Mouse (Mus musculus) cerebellum, adult 18-20 months (tissue): ENCODE results near the gene Selp.

Source experiments
- DNase-seq, 2 experiments: peaks; one replicate each; pipeline ENCODE4 v3.0.0; 2021

Gene Selp

DNA sequence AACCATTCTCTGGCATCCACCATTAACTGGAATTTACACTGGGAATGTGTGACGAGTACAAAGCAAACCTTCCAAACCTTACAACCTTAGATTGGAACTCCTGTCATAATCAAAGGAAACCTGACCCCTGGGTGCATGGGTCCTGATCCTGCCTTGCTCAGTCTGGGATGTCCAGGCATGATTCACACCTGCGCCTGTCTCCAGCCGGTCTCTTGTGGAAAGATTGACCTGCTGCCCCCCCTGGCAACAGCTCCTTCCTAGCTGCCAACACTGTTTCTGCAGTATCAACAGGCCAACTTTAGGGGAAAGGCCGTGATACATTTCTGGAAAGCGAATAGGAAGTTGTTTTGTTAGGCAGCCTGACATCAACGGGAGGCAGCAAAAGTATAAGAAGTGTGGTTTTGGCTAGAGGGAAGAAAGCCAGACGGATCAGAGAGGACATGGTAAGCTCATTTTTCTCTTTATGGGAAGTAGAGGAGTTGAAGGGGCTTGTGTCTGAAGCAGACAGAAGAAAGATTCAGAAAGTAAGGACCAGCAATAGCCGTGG is at the start of gene Selp:
TSS of gene Selp (plus strand) at position 318 of the 547 bp plus-strand sequence.
- DNase-seq = no peak

DNA sequence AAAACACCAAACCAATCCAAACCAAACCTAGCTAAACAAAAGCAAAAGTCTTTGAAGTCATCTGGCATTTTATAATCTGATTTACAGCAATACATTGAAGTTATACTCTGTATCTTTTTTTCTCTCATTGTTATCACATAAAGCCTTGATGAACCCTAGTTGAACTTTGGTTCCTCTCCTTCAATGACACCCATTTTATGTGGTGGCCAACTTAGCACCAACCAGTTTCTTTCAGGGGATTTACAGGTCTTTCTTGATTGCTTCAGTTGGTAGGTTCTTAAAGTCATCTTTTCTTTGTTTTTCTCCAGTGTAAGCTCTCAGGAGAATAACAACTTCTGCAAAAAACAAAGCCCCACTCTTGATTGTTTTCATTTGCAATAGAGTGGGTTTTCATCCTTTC is 45.8 kb upstream of the Selp start:
- DNase-seq = no peak

DNA sequence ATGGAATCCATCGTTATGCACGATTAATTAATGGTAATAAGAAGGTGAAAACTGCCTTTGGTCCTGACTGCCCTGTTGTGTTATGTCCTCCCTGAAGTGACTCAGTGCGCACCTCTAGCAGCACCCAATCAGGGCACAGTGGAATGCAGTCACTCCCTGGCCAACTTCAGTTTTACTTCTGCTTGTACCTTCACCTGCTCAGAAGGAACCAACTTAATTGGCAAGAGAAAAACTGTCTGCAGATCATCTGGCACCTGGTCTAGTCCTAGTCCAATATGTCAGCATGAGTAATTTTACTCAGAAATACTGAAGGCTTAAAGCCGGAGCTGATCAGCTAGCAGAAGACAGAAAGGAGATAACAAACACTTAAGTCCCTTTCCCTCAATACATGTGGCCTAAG is 44.6 kb upstream of the Selp start:
- no peak for DNase-seq

DNA sequence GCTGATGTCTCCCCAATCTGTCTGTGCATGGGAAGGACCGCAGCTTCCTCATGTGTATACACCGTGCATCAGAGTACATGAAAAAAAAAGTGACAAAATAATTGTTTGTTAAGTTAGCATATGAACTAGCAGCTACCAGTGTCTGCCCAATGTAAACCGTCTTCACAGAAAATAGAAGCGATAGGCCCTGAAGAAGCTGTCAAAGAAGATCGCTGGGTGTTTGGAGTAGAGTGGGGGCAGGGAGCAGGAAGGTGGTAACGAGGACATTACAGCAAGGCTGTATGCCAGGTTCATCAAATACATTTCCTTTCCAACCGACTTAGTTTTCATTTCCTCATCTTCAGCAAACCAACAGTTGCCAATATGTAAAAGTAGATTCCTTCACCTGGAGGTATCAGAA is 44.0 kb upstream of the Selp start:
- DNase-seq = no peak

DNA sequence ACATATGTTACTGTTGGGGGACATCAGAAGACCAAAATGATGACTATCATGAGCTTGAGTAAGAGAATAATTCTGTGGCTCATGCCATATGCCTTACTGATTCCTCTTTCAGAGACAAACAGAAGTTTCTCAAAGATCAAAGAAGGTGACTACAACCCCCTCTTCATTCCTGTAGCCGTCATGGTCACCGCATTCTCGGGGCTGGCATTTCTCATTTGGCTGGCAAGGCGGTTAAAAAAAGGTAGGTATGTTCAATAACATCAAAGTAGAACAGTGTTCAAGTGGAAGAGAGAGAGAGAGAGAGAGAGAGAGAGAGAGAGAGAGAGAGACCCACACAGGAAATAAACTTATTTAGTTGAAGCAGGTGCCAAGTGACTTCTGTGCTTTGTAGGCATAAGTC is 43.1 kb upstream of the Selp start:
- no peak for DNase-seq

DNA sequence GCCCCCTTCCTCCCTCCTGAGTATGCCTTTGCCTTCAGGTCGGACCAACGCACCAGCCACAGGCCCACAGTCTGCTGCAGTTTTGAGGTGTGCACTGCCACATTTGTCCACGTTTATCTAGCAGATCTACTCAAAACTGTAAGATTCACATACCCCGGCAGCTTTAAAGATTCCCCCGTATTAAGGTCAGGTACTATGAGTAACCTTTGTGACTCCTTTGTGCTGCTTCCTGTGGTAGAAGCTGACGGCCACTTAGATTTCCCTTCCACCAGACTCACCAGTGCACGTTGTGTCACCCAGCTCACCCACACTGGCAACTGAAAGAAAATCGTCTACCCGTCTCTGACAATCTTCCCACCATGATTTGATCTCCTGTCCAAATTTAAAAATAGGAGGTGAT is 42.0 kb upstream of the Selp start:
- DNase-seq = no peak

DNA sequence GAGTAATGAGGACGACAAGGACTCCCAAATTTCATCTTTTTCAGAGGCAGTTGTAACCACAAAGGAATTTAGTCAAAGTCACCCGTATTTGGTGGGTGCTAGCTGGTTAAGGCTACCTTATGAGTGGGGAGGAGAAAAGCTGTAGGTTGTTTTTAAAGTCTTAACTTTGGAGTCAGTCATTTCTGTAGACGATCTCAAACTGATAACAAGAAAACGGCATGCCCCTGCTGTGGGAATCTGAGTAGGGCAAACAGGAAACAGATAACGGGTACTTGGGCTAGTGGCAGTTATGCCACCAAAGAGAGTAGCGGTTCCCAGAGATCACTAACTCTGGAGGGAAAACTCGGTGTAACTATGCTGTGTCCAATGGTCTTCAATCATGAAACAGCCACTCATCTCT is 41.3 kb upstream of the Selp start:
- DNase-seq = no peak

DNA sequence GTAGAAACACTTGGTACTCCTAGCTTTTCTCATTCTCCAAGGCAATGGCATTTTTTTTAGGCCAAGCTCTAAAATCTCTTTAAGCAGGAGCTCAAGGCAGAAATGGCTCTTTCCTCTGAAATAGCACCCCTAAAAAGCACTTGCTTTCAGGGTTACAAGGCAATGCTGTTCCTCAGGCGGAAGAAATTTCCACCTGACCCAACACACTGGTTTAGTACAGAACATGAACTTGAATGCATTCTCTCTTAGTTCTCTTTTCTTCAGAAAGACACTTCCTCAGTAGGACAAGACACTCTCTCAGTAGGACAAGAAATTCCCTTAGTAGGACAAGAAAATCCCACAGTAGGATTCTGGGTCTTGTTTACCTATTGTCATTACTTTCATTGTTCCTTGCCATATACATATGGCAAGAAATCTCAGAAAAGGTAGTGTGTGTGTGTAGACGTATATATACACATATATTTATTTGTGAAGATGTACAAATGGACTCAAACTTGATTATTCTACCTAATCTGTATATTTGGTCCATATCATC is 40.4 kb upstream of the Selp start:
- no peak for DNase-seq

DNA sequence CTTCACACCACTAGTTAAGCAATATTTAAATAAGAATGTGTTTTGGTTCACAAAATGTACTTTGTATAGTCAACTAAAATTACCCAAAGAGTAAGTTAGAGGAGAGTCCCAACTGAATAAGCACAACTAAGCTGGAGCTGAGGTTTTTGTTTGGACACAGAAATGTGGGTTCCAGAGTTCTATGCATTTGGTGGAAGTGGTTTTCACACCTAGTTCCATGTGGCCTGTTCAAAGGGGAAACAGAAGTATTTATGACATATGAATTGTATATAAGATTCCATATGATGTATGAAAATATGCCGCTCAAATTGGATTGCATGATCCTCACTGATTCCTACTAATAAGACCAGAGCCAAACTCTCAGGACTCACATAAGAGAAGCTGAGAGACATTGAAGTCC is 39.6 kb upstream of the Selp start:
- DNase-seq = no peak

DNA sequence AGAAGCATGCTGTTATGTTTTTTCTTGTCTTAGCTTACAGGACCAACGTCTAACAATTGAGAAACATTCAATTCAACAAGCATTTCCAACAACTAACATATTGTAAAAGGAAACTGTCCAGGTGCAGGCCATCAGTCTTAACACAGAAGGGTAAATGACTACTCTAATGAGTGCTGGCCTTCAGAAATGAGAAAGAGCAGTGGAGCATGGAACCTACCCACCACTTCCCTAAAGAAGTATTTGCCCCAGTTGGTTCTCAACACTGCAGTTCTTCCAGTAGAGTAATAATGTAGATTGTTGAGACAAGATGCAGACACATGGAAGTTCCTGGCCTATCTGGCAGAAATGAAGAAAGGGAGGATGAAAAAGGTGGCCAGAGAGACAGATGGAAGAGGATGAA is 38.6 kb upstream of the Selp start:
- no peak for DNase-seq

DNA sequence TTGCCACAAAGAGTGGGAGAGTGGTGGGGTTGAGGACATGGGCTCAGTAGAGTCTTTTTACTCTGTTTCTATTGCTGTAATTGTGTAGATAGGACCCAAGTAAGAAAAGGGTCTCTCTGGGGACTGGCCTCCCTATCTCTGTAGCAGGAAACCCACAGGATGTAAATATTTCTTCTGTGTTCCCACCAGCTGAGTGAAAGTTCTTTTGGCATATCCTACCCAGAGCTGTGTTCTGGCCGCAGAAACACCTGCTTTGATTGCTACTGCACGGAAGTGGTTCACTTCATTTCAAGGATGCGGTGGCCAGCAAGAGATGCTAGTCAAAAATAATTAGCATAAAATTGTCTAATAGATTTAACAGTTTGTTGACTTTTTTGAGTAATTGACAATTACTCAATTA is 38.0 kb upstream of the Selp start:
- no peak for DNase-seq

DNA sequence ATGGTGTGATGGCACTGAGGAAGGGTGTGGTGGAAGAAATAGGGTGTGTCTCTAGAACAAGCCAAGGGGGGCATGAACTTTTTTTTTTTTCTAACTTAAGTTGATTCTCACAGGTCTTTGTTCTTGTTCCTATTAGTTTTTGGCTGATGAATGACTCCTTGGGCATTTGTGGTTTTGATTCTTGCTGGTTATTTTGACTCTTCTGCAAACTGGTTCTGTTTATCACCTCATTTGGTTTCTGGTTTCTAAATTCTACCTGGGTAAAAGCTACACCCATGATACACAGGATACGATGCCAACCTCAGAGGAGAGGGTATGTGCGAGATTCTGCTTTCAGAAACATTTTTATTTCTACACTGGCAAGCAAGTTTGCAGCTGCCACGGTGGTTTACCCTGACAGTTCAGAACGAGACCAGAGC is 36.7 kb upstream of the Selp start:
- DNase-seq = no peak

DNA sequence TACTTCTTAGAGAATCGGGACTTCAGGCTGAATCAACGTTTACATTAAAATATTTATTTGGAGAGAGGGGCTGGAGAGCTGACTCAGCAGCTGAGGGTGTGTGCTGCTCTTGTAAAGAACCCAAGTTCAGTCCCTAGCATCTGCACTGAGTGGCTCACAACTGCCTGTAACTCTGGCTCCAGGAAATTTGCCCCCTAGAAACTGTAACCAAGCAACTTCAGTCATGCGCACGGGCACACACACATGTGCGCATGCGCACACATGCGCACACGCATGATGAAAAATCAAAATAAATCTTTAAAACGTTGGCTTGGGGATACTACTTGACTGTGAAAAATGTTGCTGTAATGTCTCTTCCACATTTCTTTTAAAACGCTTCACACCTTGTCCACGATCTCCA is 36.0 kb upstream of the Selp start:
- DNase-seq = no peak

DNA sequence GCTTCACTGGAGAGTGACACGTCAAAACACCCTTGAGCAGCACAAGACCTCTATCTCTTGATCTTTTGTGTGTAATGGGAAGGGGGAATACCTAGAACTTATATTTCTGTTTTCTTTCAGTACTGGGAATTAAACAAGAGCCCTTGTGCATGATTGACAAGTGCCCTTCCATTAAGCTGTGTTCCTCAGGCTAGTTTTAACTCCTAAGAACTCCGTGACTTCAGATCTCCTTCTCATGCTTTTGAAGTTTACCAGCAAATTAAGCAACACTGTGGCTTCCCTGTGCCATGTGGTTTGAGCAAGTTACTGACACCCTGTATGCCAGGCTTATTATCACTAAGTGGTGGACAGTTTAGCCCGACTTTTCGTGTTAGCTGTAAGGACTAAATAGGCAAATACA is 32.0 kb upstream of the Selp start:
- DNase-seq = no peak

DNA sequence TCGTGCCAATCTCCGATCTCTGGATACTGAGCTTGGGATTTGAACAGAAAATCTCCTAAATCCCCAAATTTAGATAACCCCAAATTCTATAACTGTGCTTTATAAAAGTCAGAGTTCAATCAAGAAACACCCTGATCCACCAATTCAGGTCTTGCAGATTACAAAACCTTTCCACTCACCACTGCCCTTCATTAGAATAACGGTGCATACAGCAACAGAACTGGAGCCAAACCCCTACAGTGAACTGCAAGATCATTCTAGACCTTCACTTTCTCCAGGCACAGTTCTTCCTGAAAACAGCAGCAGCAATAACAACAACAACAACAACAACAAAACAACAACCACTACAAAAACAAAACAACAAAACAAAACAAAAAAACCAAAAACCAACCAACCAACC is 28.3 kb upstream of the Selp start:
- DNase-seq = no peak

DNA sequence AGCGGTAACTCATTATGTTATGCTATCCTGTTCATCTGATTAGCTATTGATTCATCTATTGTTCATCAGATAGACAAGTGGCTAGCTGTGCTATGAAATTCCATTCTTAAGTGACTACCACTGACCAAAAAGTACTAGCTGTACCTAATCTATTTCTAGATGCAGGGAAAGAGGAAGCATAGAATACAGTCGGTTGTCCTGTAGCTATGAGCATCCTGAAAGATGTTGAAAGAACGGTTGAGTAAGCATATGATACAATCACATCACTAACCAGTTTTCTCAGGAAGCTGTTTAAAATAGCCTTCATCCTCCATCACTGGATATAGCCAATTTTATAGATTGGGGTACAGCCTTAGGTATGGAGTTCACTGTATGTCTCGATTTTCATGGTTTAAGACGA is 27.2 kb upstream of the Selp start:
- no peak for DNase-seq

DNA sequence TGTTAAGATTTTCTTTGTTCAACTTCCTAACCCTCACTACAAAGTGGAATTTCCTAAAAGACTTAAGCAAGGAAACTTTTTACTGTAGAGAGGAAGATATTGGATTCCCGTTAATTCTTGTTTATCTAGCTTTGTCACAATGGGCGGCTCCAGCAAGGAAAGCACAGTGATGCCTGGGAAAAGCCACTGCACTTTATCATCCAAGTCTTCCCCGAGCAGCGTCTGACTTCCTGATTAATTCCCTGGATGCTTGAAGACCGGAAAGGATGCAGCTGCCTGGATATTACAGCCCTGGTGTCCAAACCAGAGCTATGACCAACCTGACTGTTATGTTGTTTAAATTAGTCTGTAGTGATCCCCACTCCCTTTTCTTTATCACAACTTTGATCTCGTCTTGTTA is 18.3 kb upstream of the Selp start:
- DNase-seq = no peak

DNA sequence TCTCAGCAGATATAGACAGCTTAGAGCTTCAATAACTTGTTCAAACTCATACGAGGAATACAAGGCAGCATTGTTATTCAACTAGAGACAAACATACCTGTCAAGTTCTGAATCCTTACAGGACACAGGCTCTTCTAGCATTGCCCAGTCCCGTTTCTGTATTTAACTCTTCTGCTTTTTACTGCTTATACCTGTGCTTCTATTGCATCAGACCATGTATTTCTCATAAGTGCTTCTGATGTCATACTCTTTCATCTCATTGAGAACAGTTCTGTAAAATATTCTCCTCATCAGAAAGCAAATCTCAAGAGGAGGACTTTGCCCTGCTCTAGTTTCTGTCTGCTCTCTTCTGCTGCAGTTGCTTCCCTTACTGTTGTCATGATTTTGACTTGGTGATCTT is 17.2 kb upstream of the Selp start:
- no peak for DNase-seq

DNA sequence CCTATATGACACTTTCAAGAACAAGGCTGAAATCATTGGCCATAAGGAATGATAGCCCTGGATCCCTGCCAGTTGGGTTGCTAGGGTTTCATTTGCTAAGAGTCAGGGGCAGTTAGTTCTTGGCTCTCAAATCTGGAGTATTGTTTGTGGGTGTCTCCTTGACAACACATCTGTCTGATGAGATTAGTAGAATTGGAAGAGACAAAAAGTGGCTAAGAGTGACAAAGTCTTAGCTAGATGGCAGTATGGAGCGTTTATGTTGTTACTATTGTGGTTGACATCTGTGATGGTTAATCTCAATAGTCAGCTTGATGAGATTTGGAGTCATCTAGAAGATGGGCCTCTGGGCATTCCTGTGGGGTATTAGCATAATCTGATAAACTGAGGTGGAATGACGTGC is 16.7 kb upstream of the Selp start:
- DNase-seq = no peak

DNA sequence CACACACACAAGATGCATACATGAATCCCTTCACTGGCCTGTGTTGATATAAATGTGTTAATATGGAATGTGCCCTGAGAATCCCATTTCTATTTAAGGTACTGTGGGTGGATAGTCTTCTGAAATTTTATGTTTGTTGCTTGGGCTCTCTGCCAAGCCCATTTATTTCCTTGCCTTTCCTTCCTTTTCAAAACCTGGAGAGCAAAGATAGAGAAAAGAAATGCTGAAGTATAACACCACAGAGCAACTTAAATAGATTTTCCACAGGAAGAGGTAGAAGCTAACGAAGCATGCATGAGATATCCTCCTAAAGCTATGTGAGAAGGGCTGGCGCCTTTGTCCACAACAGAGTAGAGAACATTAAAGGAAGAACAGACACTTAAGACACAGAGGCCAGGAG is 5.3 kb upstream of the Selp start:
- DNase-seq = no peak

DNA sequence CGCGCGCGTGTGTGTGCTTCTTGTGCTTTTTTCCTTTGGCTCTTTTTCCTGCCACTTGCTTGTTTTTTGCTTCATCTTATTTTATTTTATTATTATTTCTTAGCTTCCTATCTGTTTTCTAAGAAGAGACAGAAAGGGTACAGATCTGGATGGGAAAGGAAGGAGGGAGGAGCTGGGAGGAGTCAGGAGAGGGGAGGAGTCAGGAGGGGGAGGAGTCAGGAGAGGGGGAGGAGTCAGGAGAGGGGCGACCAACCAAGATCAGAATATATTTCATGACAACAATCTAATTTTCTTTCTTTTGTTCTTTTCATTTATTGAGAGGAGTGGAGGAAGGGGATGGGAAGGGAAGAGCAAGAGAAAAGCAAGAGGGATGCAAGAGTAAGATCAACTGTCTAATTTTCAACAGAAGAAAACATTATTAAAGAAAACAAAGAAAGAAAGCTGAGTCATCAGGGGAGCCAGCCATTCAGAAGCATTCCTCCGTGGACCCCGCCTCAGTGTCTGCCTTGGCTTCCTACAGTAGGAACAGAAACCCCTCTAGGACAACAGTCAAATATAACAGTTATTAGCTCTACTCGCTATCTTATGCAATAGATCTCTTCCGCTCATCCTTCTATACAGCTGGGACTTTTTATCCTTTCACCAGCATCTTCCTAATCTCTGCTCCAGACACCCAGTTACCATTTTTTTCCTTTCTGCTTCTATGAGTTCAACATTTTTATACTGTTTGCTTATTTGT is 4.3 kb upstream of the Selp start:
- no peak for DNase-seq

DNA sequence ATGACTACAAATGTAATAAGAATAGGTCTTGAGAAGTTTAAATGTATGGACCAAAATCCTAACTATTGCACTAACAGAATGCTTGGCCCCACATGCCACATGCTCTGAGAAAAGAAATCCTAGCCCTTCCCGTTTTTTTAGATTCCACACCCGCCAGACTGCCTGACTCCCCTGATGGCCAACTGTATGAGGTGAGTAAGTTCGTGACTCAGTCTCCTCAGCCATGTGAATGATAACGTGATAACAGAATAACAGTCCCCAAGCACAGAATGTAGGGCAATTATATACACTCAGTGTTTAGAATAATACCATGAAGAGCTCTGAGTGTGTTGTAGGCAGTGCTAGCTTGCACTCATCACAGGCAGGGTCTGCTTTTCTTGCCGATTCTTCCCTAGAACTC is 784 bp upstream of the Selp start:
- no peak for DNase-seq

DNA sequence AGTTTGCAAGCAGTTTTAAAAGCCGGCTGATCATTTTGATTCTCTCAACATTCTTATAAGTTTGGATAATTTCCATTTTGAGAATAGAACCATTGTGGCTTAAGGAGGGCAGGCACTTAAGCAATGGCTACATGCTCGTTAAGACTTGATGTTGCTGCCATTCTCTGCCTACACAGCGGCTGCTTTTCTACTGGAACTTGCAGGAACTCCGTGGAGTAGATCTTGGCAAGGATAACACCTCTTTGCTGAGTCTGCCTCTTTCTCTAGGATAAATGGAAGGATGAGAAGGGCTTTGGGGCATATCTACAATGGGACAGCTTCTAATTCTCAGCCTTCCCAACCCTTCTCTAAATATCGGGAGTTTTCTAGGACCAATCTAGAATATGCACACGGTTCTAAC is 583 bp downstream of the Selp start:
- DNase-seq = no peak

DNA sequence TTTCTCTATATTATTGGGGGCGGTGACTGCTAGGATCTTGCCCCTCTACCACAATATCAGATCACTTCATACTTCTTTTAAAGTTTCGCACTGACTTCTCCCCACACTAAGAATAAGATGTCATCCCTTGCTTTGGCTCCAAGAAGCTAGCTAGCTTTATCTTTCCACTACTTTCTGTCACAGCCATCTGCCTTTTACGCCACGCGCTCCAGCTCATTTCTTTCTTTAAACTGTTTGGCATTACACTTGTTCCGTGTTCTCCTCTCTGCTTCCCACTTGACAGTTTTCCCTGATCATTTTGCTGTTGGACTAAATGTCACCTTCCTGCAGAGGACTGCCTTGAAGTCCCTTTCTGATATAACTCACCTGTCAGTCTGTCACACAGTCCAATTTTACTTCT is 2.8 kb downstream of the Selp start:
- no peak for DNase-seq
